Mouse (Mus musculus): ENCODE results near the gene Six6. TPM values are rescaled to one million over a fixed set of nuclear protein-coding genes. Genes with fewer than 3 reads are reported as not detected.

The Six6 gene
- polyA plus RNA-seq (2016; fragmentation: Nextera tagmentation; extraction: Ambion mirVana): 0.26 and 1.6 TPM in 2 replicates

DNA sequence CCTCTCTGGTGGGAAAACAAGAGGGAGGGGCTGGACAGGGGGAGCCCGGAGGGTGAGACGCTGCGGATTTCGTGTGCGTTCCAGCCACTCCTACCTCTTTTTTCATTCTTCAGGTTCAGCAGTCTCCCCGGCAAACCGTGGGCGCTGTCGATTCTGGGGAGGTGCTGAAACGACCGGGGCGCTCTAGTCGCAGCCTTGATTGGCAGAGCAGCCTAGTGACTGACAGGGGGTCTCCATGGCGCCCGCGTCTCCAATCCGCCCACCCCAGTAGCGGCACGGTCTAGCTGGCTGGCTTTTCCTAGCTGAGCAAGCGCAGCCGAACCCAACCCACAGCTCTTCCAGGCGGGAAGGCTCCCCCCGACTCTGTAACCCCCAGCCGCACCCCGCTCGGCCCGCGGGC lies at the start of gene Six6:
Six6 (plus strand) TSS at position 277 of the 400 bp plus-strand sequence.
- H3K4me3 ChIP-seq (replicated peaks): peak within 1 kb of the TSS; percentile 25
- H3K9me3 ChIP-seq: no peaks in the 10 kb centered on the region
- peak within 1 kb of the TSS; percentile 38 for H3K4me2 ChIP-seq
- H3K27me3 ChIP-seq: peaks cover 94% of the 10 kb centered on the region
- ATAC-seq (ENCODE audit: low FRiP score): peak; percentile 61; the same call in 1 of the 2 replicates
- H3K36me3 ChIP-seq (replicated peaks): no peaks in the 10 kb centered on the region
- H3K4me1 ChIP-seq: peaks cover 12% of the 10 kb centered on the region
- 0% methylated on average over 28 of the region's 28 CpGs for WGBS
- H3K27ac ChIP-seq: no peak within 1 kb of the TSS
- no peak within 1 kb of the TSS for H3K9ac ChIP-seq

DNA sequence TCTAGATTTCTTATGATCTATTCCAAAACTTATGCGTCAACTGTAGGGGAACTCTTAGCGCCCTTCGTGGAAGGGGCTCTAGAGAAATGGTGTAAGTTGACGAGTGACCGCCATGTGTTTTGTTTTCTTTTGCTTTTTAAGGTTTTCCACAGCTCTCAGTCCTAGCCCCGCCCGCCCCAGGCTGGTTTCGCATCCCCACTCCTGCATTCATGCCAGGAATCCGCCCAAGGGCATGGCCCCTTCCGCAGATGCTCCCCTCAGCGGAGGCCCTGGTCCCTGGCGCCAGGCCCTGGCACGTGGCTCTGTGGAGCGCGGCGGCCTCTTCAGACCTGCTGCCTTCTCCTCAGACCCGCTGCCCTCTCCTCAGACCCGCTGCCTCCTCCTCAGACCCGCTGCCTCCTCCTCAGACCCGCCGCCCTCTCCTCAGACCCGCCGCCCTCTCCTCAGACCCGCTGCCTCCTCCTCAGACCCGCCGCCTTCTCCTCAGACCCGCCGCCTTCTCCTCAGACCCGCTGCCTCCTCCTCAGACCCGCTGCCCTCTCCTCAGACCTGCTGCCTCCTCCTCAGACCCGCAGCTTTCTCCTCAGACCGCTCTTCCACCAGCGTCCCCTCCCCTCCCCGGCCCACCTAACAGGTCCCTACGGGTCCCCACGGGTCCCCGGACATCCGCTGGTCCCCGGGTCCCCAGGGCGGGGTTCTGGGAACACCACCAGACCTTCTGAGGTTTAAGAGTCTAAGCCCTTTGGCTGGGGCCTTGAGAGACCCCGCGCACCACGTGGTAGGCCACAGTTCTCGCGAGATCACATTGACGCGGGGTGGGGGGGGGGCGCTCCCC lies 22.3 kb upstream of the Six6 start:
- no peaks in the 10 kb centered on the region for H3K36me3 ChIP-seq (replicated peaks)
- 0 out of 2 replicates have a peak, but pooled peaks cover 4% of the 10 kb centered on the region for H3K9me3 ChIP-seq
- 0 out of 2 replicates have a peak, but pooled peaks have one; percentile 36 for ATAC-seq (ENCODE audit: low FRiP score)
- peaks cover 7% of the 10 kb centered on the region for H3K4me1 ChIP-seq
- peak overlapping the region; percentile 33 for H3K9ac ChIP-seq
- no peak overlapping the region for H3K27ac ChIP-seq
- peak overlapping the region; percentile 57 for H3K4me2 ChIP-seq
- 24% methylated on average over 48 of the region's 48 CpGs for WGBS
- H3K4me3 ChIP-seq (replicated peaks): peak overlapping the region; percentile 36
- peaks cover 19% of the 10 kb centered on the region for H3K27me3 ChIP-seq

DNA sequence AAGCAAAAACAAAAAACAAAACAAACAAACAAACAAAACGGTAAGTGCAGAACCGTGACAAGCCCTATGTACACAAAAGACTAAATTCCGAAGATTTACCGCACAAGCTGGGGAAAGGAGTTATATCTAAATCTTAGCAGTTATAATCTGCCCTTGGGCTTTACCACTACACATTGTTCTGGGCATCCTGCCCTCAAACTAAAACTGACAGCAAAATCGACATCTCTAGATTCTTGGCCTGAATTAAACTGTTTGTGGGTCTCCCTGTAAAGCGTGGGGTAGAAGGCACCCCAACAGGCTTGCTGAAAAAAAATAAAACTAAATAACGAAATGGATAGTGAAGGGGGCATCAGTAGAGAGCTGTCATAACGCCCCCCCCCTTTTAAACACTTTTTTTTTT lies 2.9 kb upstream of the Six6 start:
- Histone ChIP-seq H3K4me2 (no peak overlapping the region), H3K27me3 (peaks cover 73% of the 10 kb centered on the region), H3K27ac (no peak overlapping the region), H3K4me3 (replicated peaks) (no peak overlapping the region), H3K36me3 (replicated peaks) (no peaks in the 10 kb centered on the region), H3K9me3 (no peaks in the 10 kb centered on the region), H3K4me1 (peaks cover 10% of the 10 kb centered on the region), H3K9ac (no peak overlapping the region)
- WGBS: 9% methylated on average over 8 of the region's 8 CpGs
- no peak for ATAC-seq (ENCODE audit: low FRiP score)

DNA sequence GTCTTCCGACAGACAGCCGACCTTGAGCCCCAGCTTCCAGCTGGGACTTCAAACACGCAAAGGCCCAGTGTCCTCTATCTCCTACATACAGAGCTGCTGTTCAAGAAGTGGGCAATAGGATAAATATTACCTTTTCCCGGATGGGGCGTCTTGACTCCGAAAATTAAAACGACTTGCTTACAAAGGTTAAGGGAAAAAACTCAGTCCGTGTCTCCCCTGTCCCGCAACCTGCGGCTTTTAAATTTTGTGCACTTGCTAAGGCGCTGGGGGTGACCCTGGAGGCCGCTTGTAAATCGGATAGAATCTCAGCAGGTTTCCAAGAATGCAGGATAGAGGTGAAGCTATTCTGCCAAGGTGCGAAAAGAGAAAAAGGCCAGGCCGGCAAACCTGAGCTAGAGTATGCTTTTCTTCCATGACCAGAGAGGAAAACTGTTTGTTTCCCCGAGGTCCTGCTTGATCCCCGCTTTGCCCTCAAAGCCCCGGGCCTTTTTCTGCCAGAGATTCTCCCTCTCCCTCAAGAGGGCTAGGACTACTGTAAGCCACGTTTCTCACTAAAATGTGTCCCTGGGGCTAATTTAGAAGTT lies 2.1 kb upstream of the Six6 start:
- no peaks in the 10 kb centered on the region for H3K9me3 ChIP-seq
- no peak for ATAC-seq (ENCODE audit: low FRiP score)
- H3K9ac ChIP-seq: no peak overlapping the region
- no peaks in the 10 kb centered on the region for H3K36me3 ChIP-seq (replicated peaks)
- peaks cover 10% of the 10 kb centered on the region for H3K4me1 ChIP-seq
- H3K27me3 ChIP-seq: peaks cover 82% of the 10 kb centered on the region
- no peak overlapping the region for H3K4me3 ChIP-seq (replicated peaks)
- 1% methylated on average over 19 of the region's 19 CpGs for WGBS
- H3K27ac ChIP-seq: no peak overlapping the region
- no peak overlapping the region for H3K4me2 ChIP-seq

DNA sequence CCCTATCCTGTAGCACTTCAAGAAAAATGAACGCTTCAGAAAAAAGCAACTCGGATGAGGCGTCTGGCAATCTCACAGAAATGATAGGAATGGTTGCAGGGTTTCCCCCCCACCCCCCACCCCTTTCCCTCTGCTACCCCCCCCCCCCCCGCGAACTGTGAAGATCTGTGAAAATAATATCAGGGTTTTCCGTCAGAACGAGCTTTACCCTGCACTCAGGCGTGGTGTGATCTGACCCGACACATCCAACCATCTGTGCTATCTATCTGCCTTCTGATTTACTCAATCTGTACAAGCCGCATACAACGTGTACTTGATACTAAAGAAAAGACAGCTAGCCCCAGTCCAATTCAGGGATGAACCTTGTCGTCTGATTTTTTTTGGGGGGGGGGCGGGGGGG lies 1.5 kb upstream of the Six6 start:
- H3K4me3 ChIP-seq (replicated peaks): no peak overlapping the region
- H3K27ac ChIP-seq: no peak overlapping the region
- no peaks in the 10 kb centered on the region for H3K36me3 ChIP-seq (replicated peaks)
- H3K27me3 ChIP-seq: peaks cover 86% of the 10 kb centered on the region
- no peak overlapping the region for H3K9ac ChIP-seq
- WGBS: 2% methylated on average over 12 of the region's 13 CpGs
- H3K4me2 ChIP-seq: no peak overlapping the region
- no peaks in the 10 kb centered on the region for H3K9me3 ChIP-seq
- ATAC-seq (ENCODE audit: low FRiP score): no peak
- peaks cover 10% of the 10 kb centered on the region for H3K4me1 ChIP-seq

DNA sequence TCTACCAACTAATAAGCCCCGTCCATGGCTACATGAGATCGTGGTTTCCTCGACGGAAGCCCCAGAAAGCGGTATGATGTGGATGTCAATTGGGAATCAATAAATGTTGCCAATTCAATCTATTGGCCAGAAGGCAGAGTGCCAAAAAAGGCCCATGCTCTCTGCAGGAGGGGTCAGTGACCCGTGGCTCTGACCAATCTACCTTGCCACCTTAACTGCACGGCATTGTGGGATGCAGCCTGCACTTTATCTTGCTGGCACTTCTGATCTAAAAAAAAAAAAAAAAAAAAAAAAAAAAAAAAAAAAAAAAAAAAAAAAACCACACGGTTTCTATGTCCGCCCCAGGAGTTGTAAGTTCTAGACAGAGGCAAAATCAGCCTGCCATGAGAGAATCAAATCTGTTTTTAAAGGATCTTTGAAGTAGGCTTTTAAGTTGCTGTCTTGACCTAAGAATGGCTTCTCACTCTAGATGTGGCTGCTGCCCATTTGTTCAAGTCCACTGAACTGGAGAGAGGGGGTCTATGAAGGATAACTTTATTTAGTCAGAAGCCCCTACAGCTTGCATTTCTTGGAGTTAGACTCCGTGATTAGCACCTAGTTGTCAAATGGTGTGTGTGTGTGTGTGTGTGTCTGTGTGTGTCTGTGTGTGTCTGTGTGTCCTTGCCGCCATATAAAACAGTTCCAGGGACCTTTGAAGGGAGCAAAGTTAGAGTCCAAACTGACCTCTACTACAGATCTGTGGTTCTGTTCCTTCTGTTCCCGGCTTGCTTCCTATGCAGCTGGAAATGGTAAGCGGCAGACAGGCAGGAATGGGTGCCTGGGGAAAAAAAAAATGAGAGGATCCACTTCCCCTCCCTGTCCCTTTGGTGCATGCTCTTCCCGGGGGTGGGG lies 847 bp upstream of the Six6 start:
- Histone ChIP-seq H3K27me3 (peaks cover 93% of the 10 kb centered on the region), H3K27ac (no peak overlapping the region), H3K9ac (no peak overlapping the region), H3K4me3 (replicated peaks) (peak overlapping the region; percentile 25; the same call in 1 of the 2 replicates), H3K4me1 (peaks cover 10% of the 10 kb centered on the region), H3K9me3 (no peaks in the 10 kb centered on the region), H3K36me3 (replicated peaks) (no peaks in the 10 kb centered on the region), H3K4me2 (peak overlapping the region; percentile 38)
- ATAC-seq (ENCODE audit: low FRiP score): no peak
- WGBS: 2% methylated on average over 14 of the region's 14 CpGs

DNA sequence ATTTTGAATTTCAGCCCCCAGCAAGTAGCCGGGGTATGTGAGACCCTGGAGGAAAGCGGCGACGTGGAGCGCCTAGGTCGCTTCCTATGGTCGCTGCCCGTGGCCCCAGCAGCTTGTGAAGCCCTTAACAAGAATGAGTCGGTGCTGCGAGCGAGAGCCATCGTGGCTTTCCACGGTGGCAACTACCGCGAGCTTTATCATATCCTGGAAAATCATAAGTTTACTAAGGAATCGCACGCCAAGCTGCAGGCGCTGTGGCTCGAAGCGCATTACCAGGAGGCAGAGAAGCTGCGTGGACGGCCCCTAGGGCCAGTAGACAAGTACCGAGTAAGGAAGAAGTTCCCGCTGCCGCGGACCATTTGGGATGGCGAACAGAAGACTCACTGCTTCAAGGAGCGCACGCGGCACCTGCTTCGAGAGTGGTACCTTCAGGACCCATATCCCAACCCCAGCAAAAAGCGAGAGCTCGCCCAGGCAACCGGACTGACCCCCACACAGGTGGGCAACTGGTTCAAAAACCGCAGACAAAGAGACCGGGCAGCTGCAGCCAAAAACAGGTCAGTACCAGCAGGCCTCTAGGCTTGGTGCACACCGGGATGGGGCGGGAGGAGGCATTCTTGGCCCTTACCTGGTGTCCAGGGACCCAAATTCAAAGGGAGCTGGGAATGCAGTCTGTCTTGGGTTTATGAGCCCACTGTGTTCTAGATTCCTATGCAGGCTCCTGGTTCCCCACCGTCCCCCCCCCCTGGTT lies 554 bp downstream of the Six6 start, which contains the start of gene 4930447C04Rik:
4930447C04Rik (minus strand) TSS at position 704 of the 751 bp plus-strand sequence.
- Histone ChIP-seq H3K4me2 (peak within 1 kb of the TSS; percentile 38), H3K27me3 (peaks cover 94% of the 10 kb centered on the region), H3K9me3 (no peaks in the 10 kb centered on the region), H3K27ac (no peak within 1 kb of the TSS), H3K36me3 (replicated peaks) (no peaks in the 10 kb centered on the region), H3K4me3 (replicated peaks) (peak within 1 kb of the TSS; percentile 25), H3K4me1 (peaks cover 18% of the 10 kb centered on the region), H3K9ac (no peak within 1 kb of the TSS)
- under 1% methylated on average over 39 of the region's 39 CpGs for WGBS
- no peak for ATAC-seq (ENCODE audit: low FRiP score)

DNA sequence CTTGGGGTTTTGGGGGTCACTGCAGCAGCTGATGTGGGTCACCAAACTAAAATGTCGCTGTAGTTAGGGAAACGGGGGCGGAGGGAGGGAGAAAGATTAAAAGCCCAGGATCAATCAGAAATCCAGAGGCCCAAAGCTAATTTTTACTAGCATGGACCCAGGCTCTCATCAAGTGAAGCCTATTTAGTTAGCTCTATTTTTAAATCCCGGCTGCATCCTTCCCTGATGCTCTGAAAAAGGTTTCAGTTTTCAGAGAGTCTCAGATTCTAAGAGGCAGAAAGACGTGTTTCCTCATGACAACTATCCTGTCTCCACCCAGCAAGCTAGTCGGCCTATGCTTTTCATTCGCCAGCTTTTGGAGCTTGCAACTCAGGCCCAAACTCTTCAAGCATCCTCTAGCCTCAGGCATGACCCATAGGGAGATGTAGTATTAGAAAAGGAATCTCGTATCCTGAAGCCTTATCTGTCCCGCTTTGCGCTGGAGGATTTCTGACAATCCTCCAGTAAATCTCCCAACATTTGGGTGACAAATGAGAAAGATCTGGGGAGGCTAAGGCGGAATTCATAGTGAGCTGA lies 1.2 kb downstream of the Six6 start:
- no peak for ATAC-seq (ENCODE audit: low FRiP score)
- H3K4me1 ChIP-seq: peaks cover 25% of the 10 kb centered on the region
- no peaks in the 10 kb centered on the region for H3K9me3 ChIP-seq
- no peaks in the 10 kb centered on the region for H3K36me3 ChIP-seq (replicated peaks)
- H3K4me3 ChIP-seq (replicated peaks): no peak overlapping the region
- WGBS: under 1% methylated on average over 11 of the region's 11 CpGs
- H3K4me2 ChIP-seq: no peak overlapping the region
- no peak overlapping the region for H3K27ac ChIP-seq
- H3K27me3 ChIP-seq: peaks cover 96% of the 10 kb centered on the region
- H3K9ac ChIP-seq: no peak overlapping the region

DNA sequence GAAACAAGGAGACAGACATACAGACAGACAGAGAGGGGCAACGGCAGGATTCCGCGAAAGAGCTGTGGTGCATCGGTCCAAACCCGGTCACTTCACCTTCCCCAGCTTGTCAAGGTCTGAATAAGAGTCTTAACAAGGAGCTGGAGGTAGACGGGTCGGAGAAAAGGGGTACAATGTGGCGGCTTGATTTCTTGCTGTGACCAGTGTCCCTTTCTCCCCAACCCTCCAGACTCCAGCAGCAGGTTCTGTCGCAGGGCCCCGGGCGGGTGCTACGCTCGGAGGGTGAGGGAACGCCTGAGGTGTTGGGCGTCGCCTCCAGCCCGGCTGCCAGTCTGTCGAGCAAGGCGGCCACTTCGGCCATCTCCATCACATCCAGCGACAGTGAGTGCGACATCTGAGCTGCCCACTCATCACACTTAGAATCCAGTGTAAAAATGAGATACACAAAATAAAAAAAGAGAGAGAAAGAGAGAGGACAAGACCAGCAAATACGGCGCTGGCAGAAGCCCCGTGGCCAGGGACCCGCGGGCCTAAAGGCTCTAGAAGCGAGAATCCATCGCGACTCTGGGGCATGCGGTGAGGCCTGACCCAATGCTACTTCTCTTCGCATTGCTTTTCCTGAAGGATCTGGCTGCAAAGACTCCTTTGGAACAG lies 1.8 kb downstream of the Six6 start:
- no peak for ATAC-seq (ENCODE audit: low FRiP score)
- Histone ChIP-seq H3K4me1 (peaks cover 25% of the 10 kb centered on the region), H3K9ac (no peak overlapping the region), H3K27ac (no peak overlapping the region), H3K36me3 (replicated peaks) (no peaks in the 10 kb centered on the region), H3K4me3 (replicated peaks) (no peak overlapping the region), H3K27me3 (peaks cover 98% of the 10 kb centered on the region), H3K9me3 (no peaks in the 10 kb centered on the region), H3K4me2 (no peak overlapping the region)
- under 1% methylated on average over 32 of the region's 32 CpGs for WGBS

DNA sequence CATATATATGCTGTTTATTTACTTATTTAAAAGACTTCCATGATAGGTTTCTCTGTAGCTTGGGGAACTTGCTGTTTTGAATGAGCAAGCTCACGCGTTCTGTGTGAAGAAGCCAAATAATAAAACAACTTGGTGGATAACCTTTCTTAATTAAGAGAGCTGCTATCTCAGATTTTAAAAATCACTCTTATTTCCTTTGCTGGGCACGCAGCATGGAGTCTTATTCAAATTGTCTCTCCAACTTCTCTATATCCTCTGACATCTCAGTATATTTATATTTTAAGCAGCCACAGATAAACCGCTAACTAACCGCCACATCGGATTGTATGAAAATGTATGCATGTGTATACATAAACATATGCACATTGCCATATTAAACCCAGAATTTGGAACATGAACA lies 2.5 kb downstream of the Six6 start:
- ATAC-seq (ENCODE audit: low FRiP score): no peak
- Histone ChIP-seq H3K27me3 (peaks cover 98% of the 10 kb centered on the region), H3K27ac (no peak overlapping the region), H3K4me2 (no peak overlapping the region), H3K4me1 (peaks cover 25% of the 10 kb centered on the region), H3K9ac (no peak overlapping the region), H3K9me3 (no peaks in the 10 kb centered on the region), H3K4me3 (replicated peaks) (no peak overlapping the region), H3K36me3 (replicated peaks) (no peaks in the 10 kb centered on the region)
- whole genome bisulfite sequencing: 21% methylated on average over 6 of the region's 6 CpGs

DNA sequence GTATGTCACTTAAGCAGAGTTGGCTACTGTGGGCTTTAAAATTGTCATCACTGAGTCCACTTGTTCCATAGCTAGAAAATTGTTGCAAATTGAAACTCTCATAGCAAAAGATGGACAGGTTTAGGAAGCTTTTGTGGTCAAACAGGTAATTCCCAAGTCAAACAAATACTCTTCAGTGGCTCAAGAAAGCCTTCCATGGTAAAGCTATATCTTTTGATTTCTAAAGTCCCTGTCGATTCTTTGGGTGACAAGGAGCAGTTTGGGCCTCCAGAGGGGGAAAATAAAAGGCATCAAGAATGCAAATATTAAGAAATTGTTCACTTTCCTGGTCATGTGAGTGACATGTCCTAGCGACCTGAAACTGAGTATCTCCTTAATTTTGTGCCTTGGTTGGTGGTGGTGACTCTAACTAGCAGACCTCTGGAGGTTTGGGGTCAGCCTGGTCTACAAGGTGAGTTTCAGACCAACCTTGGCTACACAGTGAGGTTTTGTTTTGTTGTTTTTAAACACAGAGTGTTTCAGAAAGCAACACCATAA lies 4.0 kb downstream of the Six6 start:
- no peak overlapping the region for H3K9ac ChIP-seq
- no peak overlapping the region for H3K4me3 ChIP-seq (replicated peaks)
- H3K4me1 ChIP-seq: peaks cover 25% of the 10 kb centered on the region
- no peak overlapping the region for H3K4me2 ChIP-seq
- H3K27me3 ChIP-seq: peaks cover 96% of the 10 kb centered on the region
- WGBS: 6% methylated on average over 2 of the region's 2 CpGs
- H3K27ac ChIP-seq: no peak overlapping the region
- no peaks in the 10 kb centered on the region for H3K9me3 ChIP-seq
- no peaks in the 10 kb centered on the region for H3K36me3 ChIP-seq (replicated peaks)
- ATAC-seq (ENCODE audit: low FRiP score): no peak

Data from forebrain, embryonic 12.5 days (tissue).